Mouse (Mus musculus) kidney, adult 2 months (tissue): ENCODE measurements around the gene Nkx2-9. TPM values are rescaled to one million over a fixed set of nuclear protein-coding genes. Genes with fewer than 3 reads are reported as not detected.

Source experiments
- DNase-seq: peaks from one replicate; pipeline ENCODE4 v3.0.0; 2021
- H3K27ac ChIP-seq: fragments of 200-500 bp; 2 replicates; pipeline ENCODE4 v1.5.1; 2012; ENCODE audit warnings: low read depth, low read length, control low read depth, inconsistent platforms; ENCODE audit not compliant: insufficient read depth
- H3K27me3 ChIP-seq: fragments of 200-500 bp; replicated peaks from 2 replicates; pipeline ENCODE4 v1.6.1; 2012; ENCODE audit warnings: mild to moderate bottlenecking, moderate library complexity, low read length, inconsistent platforms; ENCODE audit not compliant: control insufficient read depth, insufficient read depth
- H3K36me3 ChIP-seq: fragments of 200-500 bp; 2 replicates; pipeline ENCODE4 v1.6.1; 2012; ENCODE audit warnings: mild to moderate bottlenecking, moderate library complexity, low read length, inconsistent platforms; ENCODE audit not compliant: control insufficient read depth, insufficient read depth
- H3K4me1 ChIP-seq: fragments of 200-500 bp; 2 replicates; pipeline ENCODE4 v1.6.1; 2011; ENCODE audit warnings: low read length; ENCODE audit not compliant: control insufficient read depth, insufficient read depth
- H3K4me3 ChIP-seq: fragments of 200-500 bp; 2 replicates; pipeline ENCODE4 v1.5.1; 2011; ENCODE audit warnings: mild to moderate bottlenecking, low read depth, low read length, control low read depth; ENCODE audit not compliant: insufficient read depth
- CTCF ChIP-seq: fragments of 200-500 bp; conservative IDR thresholded peaks from 2 replicates; pipeline ENCODE4 v1.5.1; 2011; ENCODE audit warnings: low read depth, mild to moderate bottlenecking, control low read depth, low read length, moderate library complexity, mixed read lengths; ENCODE audit not compliant: insufficient read depth, insufficient read length
- POLR2A ChIP-seq: fragments of 200-500 bp; IDR thresholded peaks from one replicate; pipeline ENCODE4 v1.6.1; 2011; ENCODE audit warnings: low read depth, low read length, control low read depth
- WGBS: fragments of 180-500 bp; shearing (Covaris S2); methylation state at CpG from one replicate; pipeline ENCODE4 v1.1.7; 2018; 5-methylcytosine and 5-hydroxymethylcytosine counted together
- polyA plus RNA-seq: library from polyadenylated mRNA; depleted of rRNA; stranded (reverse); fragments of >200 nt; gene quantifications from 2 replicates; pipeline ENCODE4 v1.2.3, GENCODE M21; 2012; rRNA removed

The Nkx2-9 gene
- polyA plus RNA-seq, 1 experiment, result not detected

DNA sequence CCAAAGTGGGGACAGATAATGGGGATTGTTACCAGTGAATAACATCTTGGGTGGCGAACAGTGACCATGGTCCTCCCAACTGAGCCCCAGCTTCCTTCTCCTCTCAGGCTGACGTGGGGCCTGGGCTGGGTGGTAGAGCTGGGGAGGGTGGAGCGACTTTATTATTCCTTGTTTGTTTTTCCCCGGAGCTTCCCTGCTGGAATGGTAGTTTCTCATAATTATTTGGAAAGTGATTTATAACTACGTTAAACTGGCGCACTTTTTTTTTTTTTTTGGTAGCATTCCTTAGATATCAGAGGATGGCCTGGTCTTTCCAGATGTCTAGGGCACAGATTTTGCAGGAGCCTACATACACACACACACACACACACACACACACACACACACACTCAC, 350 bp upstream of the Nkx2-9 start:
- H3K27ac ChIP-seq, result no peak overlapping the region
- no peak overlapping the region for H3K4me3 ChIP-seq
- H3K4me1 ChIP-seq, result no peaks in the 10 kb centered on the region
- WGBS, result 7% methylated on average over 6 of the region's 6 CpGs
- no peak for DNase-seq
- TF ChIP-seq CTCF, result no peak
- TF ChIP-seq POLR2A, result no peak
- H3K36me3 ChIP-seq, result no peaks in the 10 kb centered on the region
- peaks cover 8% of the 10 kb centered on the region; the same call in 1 of the 2 replicates for H3K27me3 ChIP-seq

DNA sequence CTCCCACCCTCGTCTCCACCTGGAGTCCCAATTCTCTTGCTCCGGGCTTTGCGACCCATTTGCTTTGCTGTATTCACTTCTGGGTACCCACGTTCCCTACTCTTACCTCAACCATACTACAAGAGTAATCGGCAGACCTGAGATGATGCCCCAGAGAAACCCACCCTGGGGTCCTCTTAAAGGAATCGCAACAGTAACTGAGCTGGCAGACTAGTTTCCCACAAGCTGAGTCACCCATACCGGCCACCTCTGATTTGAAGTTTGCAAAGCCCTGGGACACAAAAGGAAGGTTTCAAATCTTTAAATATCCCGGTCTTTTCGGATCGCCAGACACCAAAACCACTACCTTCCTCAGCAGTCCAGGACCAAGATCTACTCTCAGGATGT, 742 bp downstream of the Nkx2-9 start:
- 2% methylated on average over 10 of the region's 10 CpGs for WGBS
- no peak for TF ChIP-seq POLR2A
- TF ChIP-seq CTCF, result no peak
- Histone ChIP-seq H3K27me3 (peaks cover 8% of the 10 kb centered on the region; the same call in 1 of the 2 replicates), H3K27ac (no peak overlapping the region), H3K4me1 (no peaks in the 10 kb centered on the region), H3K36me3 (no peaks in the 10 kb centered on the region), H3K4me3 (no peak overlapping the region)
- DNase-seq, result no peak

- DNase-seq, result no peak
- TF ChIP-seq CTCF (no peak), POLR2A (no peak)
- H3K27ac ChIP-seq, result no peak overlapping the region
- peaks cover 10% of the 10 kb centered on the region; the same call in 1 of the 2 replicates for H3K27me3 ChIP-seq
- H3K36me3 ChIP-seq, result no peaks in the 10 kb centered on the region
- 1% methylated on average over 57 of the region's 57 CpGs for WGBS
- H3K4me1 ChIP-seq, result no peaks in the 10 kb centered on the region
- no peak overlapping the region for H3K4me3 ChIP-seq
These were observed 1.4 kb downstream of the Nkx2-9 start for GRCm38 (mm10) chr12:56611504-56612348.

- DNase-seq, result no peak
- no peaks in the 10 kb centered on the region for H3K4me1 ChIP-seq
- TF ChIP-seq CTCF (no peak), POLR2A (no peak)
- no peaks in the 10 kb centered on the region for H3K36me3 ChIP-seq
- H3K27me3 ChIP-seq, result peaks cover 10% of the 10 kb centered on the region; the same call in 1 of the 2 replicates
- WGBS, result 6% methylated on average over 6 of the region's 6 CpGs
- H3K4me3 ChIP-seq, result no peak overlapping the region
- H3K27ac ChIP-seq, result no peak overlapping the region
These were observed 2.2 kb downstream of the Nkx2-9 start for GRCm38 (mm10) chr12:56610851-56611250.

- peak; percentile 19 for DNase-seq
- no peaks in the 10 kb centered on the region; the same call in 1 of the 2 replicates for H3K27me3 ChIP-seq
- 6% methylated on average over 4 of the region's 4 CpGs for whole genome bisulfite sequencing
- no peak overlapping the region for H3K4me3 ChIP-seq
- H3K27ac ChIP-seq, result no peak overlapping the region
- no peaks in the 10 kb centered on the region for H3K4me1 ChIP-seq
- TF ChIP-seq POLR2A (no peak), CTCF (peak; percentile 56)
- H3K36me3 ChIP-seq, result no peaks in the 10 kb centered on the region
These were observed 21.4 kb downstream of the Nkx2-9 start for GRCm38 (mm10) chr12:56591722-56592121.

DNA sequence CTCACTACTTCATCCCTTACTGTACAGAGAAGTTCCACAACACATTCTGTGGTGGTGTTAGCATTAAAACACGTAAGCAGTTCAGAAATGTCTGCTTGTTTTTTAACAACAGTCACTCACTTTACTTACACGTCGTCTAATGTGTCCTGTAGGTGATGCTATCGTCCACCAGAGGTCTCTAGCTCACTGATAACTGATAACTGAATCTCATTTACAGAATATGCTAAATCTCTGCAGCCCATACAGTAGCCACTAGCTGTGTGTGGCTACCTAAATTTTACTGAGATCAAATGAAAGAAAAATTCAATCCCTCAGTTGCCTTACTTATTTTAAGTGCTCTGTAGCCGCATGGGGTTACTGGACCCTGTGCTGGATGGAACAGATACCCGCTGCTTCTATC, 25.3 kb downstream of the Nkx2-9 start:
- Histone ChIP-seq H3K36me3 (no peaks in the 10 kb centered on the region), H3K27me3 (no peaks in the 10 kb centered on the region), H3K4me1 (no peaks in the 10 kb centered on the region), H3K4me3 (no peak overlapping the region), H3K27ac (no peak overlapping the region)
- peak; percentile 7 for DNase-seq
- no peak for TF ChIP-seq CTCF
- TF ChIP-seq POLR2A, result no peak
- WGBS, result 28% methylated on average over 6 of the region's 6 CpGs

Other genes starting within 250 kb of the Nkx2-9 start
- not detected in 2 replicates for gene Nkx2-1, start 76.4 kb downstream of the Nkx2-9 start, polyA plus RNA-seq
- not detected in 2 replicates for gene Pax9, start 78.5 kb upstream of the Nkx2-9 start, polyA plus RNA-seq